Mouse (Mus musculus): ENCODE results near the gene Cnbp.

Cnbp gene

GRCm38 (mm10) chr6:87804036-87804435, 46.9 kb downstream of the Cnbp start:
- DNase-seq, result no peak

GRCm38 (mm10) chr6:87802462-87802861, 48.4 kb downstream of the Cnbp start:
- DNase-seq, result no peak

GRCm38 (mm10) chr6:87799576-87799975, 51.3 kb downstream of the Cnbp start:
- no peak for DNase-seq

- no peak for DNase-seq
Measured at GRCm38 (mm10) chr6:87797321-87797720, 53.6 kb downstream of the Cnbp start.

- no peak for DNase-seq
Measured at GRCm38 (mm10) chr6:87796251-87796880, 54.5 kb downstream of the Cnbp start.

GRCm38 (mm10) chr6:87795385-87796150, 55.3 kb downstream of the Cnbp start:
- DNase-seq, result no peak

DNA sequence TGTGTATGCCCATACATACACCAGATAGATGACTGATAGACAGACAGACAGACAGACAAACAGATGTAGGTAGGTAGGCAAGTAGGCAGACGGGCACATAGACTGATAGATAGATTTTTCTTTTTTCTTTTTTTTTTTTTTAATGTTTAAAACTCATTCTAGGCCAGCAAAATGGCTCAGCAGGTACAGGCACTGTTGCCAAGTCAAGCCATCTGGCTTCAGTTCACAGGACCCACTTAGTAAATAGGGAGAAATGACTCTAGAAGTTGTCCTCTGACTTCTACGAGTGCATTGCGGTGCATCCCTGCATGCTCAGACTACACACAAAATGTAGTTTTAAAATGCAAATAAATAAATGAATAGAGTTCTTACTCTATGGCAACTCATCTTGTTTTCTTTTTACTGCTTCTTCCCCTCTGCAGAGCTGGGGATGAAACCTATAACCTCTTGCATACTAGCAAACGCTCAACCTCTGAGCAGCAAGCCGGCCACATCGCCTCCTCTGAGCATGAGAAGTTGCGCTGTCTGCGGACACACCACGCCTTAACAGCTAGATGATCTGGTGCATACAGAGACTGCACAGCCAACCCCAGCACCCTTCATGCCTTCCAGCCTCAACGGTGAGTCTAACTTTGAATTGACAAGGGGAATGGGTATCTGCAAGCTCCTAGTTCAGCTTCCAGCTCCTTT, 56.9 kb downstream of the Cnbp start:
- no peak for DNase-seq
